8 mouse cellular contexts compared by ENCODE assay signal in the genomic region with DNA sequence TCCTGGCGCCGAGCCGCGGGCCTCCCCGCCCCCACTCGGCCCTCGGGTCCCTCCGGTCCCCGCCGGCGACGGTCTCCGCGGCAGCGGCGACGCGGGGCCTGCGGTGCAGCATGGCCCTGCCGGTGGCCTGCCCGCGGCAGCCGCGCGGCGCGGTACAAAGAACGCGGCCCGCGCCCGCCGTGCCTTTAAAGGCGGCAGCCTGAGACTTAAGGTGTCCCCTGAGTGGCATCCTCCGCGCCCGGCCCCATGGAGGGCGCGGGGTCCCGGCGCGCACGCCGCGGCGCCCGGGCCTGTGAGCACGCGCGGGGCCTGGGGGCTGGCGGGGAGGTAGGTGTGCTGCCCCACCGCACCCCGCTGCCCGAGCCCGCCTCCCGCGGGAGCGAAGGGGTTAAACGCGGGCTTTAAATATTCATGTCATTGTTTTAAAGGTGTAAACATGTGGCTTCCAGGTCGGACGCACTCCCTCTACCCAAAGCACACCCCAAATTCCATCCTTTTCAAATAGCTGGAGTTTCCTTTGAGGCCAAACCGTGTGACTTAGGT. TPM values are rescaled to one million over a fixed set of nuclear protein-coding genes. Genes with fewer than 3 reads are reported as not detected.
DNase-seq lines count a peak whose midpoint lies in the region; ATAC-seq and TF ChIP-seq lines count a peak whose summit lies in the region.

No protein-coding gene starts in this region.

- under 1% methylated on average over 60 of the region's 63 CpGs for WGBS in forebrain, embryonic 11.5 days

- H3K4me3 ChIP-seq in MEL (ENCODE audit: control insufficient read depth in 1 of 2, insufficient read depth in 1 of 2, low read depth in 2 of 2, low read length in 2 of 2), result peak overlapping the region; percentile 90 to 95
- H3K4me3 ChIP-seq in forebrain, embryonic 11.5 days (ENCODE audit: low read depth, low read length), result peak overlapping the region; percentile 93
- peak overlapping the region; percentile 78 for H3K4me3 ChIP-seq in layer of hippocampus, adult 2 months

- DNase-seq in MEL (ENCODE audit: low read depth, low spot score), result peak; percentile 68
- peak; percentile 50 for DNase-seq in brain, adult 2 months (ENCODE audit: low read depth, low spot score)
- DNase-seq in forebrain, embryonic 11.5 days (ENCODE audit: low spot score), result peak; percentile 87
- DNase-seq in heart, postnatal 36 days, result peak; percentile 64 to 87
- DNase-seq in layer of hippocampus, adult 2 months (ENCODE audit: low spot score in 2 of 2), result peak; percentile 39 to 41
- peak; percentile 76 for DNase-seq in lung, postnatal 10 days
- peak; percentile 64 to 74 for DNase-seq in right cerebral cortex, adult 2 months (ENCODE audit: low spot score in 2 of 2)
- DNase-seq in urinary bladder, postnatal 36 days (ENCODE audit: low spot score in 2 of 2), result peak; percentile 54 to 73

- peaks cover 3 to 10% of the 10 kb centered on the region in 2 experiments; a peak in 3 of 4 replicates for H3K4me1 ChIP-seq in MEL (ENCODE audit: control insufficient read depth in 1 of 2, insufficient read depth in 2 of 2, low read length in 2 of 2)
- peaks cover 3% of the 10 kb centered on the region; the same call in 1 of the 2 replicates for H3K4me1 ChIP-seq in forebrain, embryonic 11.5 days (replicated peaks; ENCODE audit: control insufficient read depth, insufficient read depth, low read length)

- ATAC-seq in forebrain, embryonic 11.5 days (replicated peaks; ENCODE audit: low FRiP score), result peak; percentile 77

- no peak; a peak in 1 of 4 replicates for TF ChIP-seq EP300 in MEL (IDR thresholded peaks at IDR 0.05; ENCODE audit: low read depth in 1 of 2, low read length in 2 of 2)

- H3K27ac ChIP-seq in MEL (ENCODE audit: control insufficient read depth, low read depth, low read length), result peak overlapping the region; percentile 70
- peak overlapping the region; percentile 100 for H3K27ac ChIP-seq in forebrain, embryonic 11.5 days (ENCODE audit: low read depth, low read length)
- H3K27ac ChIP-seq in layer of hippocampus, adult 2 months, result peak overlapping the region; percentile 98

- intact Hi-C loops in heart, postnatal 36 days (cut with DNase I), result loop anchor here (2.0 to 5.0 kb wide), 2 partner anchors 34 to 165 kb away; a partner anchor contains a TSS

- H3K79me2 ChIP-seq in MEL (ENCODE audit: control insufficient read depth, insufficient read depth, low read length, poor library complexity), result peaks cover 34% of the 10 kb centered on the region

- TF ChIP-seq POLR2A in MEL (IDR thresholded peaks at IDR 0.05; ENCODE audit: control insufficient read depth in 1 of 2, insufficient read depth in 1 of 2, low read depth in 1 of 2, low read length in 2 of 2, poor library complexity in 1 of 2), result no peak; a peak in 1 of 4 replicates

- H3K27me3 ChIP-seq in MEL (ENCODE audit: control insufficient read depth in 1 of 2, insufficient read depth in 2 of 2, low read length in 2 of 2), result no peaks in the 10 kb centered on the region
- no peaks in the 10 kb centered on the region for H3K27me3 ChIP-seq in forebrain, embryonic 11.5 days (ENCODE audit: control insufficient read depth, insufficient read depth, low read length)

- peak overlapping the region; percentile 96 for H3K9ac ChIP-seq in MEL (ENCODE audit: control insufficient read depth, low read depth, low read length, poor library complexity, severe bottlenecking)
- H3K9ac ChIP-seq in forebrain, embryonic 11.5 days (ENCODE audit: low read length), result peak overlapping the region; percentile 99

- TF ChIP-seq RAD21 in MEL (IDR thresholded peaks at IDR 0.05; ENCODE audit: low read depth, low read length), result no peak

- peaks cover 4 to 11% of the 10 kb centered on the region in 2 experiments for H3K36me3 ChIP-seq in MEL (ENCODE audit: control insufficient read depth in 1 of 2, insufficient read depth in 2 of 2, low read length in 2 of 2)
- peaks cover 2% of the 10 kb centered on the region; the same call in 1 of the 2 replicates for H3K36me3 ChIP-seq in forebrain, embryonic 11.5 days (ENCODE audit: control insufficient read depth, insufficient read depth, low read length)

- no peaks in the 10 kb centered on the region for H3K9me3 ChIP-seq in MEL (replicated peaks; ENCODE audit: insufficient read depth, low read length)
- no peaks in the 10 kb centered on the region for H3K9me3 ChIP-seq in forebrain, embryonic 11.5 days (ENCODE audit: control insufficient read depth, low read length)

- TF ChIP-seq CTCF in MEL (IDR thresholded peaks at IDR 0.05 in 2 of 3, conservative IDR thresholded peaks at IDR 0.05 in 1 of 3; ENCODE audit: control insufficient read depth in 1 of 3, insufficient read depth in 1 of 3, low read depth in 2 of 3, low read length in 3 of 3, poor library complexity in 1 of 3, severe bottlenecking in 1 of 3), result no peak
- no peak for TF ChIP-seq CTCF in layer of hippocampus, adult 2 months (conservative IDR thresholded peaks at IDR 0.05)

- H3K4me2 ChIP-seq in forebrain, embryonic 11.5 days (ENCODE audit: low read depth, low read length, severe bottlenecking), result peak overlapping the region; percentile 81

TF ChIP-seq in MEL, 35 proteins besides CTCF, POLR2A, EP300 and RAD21:
- TF ChIP-seq NELFE (IDR thresholded peaks at IDR 0.05; ENCODE audit: low read depth, low read length) (0 out of 2 replicates have a peak, but pooled peaks have one; percentile 44), HCFC1 (IDR thresholded peaks at IDR 0.05; ENCODE audit: low read depth, low read length) (peak; percentile 45; the same call in 1 of the 2 replicates), RCOR1 (IDR thresholded peaks at IDR 0.05; ENCODE audit: low read depth, low read length) (no peak), JUND (IDR thresholded peaks at IDR 0.05; ENCODE audit: low read depth, low read length) (no peak), MYC (IDR thresholded peaks at IDR 0.05; ENCODE audit: low read depth, low read length) (0 out of 2 replicates have a peak, but pooled peaks have one; percentile 43), SIN3A (IDR thresholded peaks at IDR 0.05; ENCODE audit: low read length) (peak; percentile 97), ZKSCAN1 (IDR thresholded peaks at IDR 0.05; ENCODE audit: low read depth, low read length) (no peak), MAX (IDR thresholded peaks at IDR 0.05; ENCODE audit: low read length) (peak; percentile 84; the same call in 1 of the 2 replicates), MXI1 (IDR thresholded peaks at IDR 0.05; ENCODE audit: low read depth, low read length) (peak; percentile 94)

RNA-seq across cellular contexts. Expression of a gene that starts 1.0 kb away (rescaled TPM):
- total RNA-seq in MEL (2012; rRNA removed), result 36.9 and 37.1 TPM in 2 replicates
- 10 to 100 TPM in 1 of 2 experiments, not detected in 1; 40.4 TPM for polyA plus RNA-seq in MEL (2012; ENCODE audit: insufficient read depth in 1 of 2, insufficient read length in 2 of 2, low read depth in 1 of 2, low replicate concordance in 2 of 2, missing spikeins in 1 of 2)
- polyA plus RNA-seq in forebrain, embryonic 11.5 days (2014; fragmentation: Nextera tagmentation; extraction: Ambion mirVana), result 146 and 147 TPM in 2 replicates
- total RNA-seq in heart, postnatal 36 days (2021), result 10 to 100 TPM; 13.7 to 16.1 TPM
- total RNA-seq in layer of hippocampus, adult 2 months (2021), result 10 to 100 TPM; 19.7 to 21.5 TPM

RNA-seq across cellular contexts. Expression of a gene that starts 36.5 kb away (rescaled TPM):
- total RNA-seq in MEL (2012; rRNA removed), result not detected in 2 replicates
- polyA plus RNA-seq in MEL (2012; ENCODE audit: insufficient read depth in 1 of 2, insufficient read length in 2 of 2, low read depth in 1 of 2, low replicate concordance in 2 of 2, missing spikeins in 1 of 2), result not detected
- 44.7 and 48.9 TPM in 2 replicates for polyA plus RNA-seq in forebrain, embryonic 11.5 days (2014; fragmentation: Nextera tagmentation; extraction: Ambion mirVana)
- 100 to 1,000 TPM; 763 to 822 TPM for total RNA-seq in heart, postnatal 36 days (2021)
- total RNA-seq in layer of hippocampus, adult 2 months (2021), result 10 to 100 TPM; 90.9 to 91.1 TPM

Comparison
In these comparisons a context has a peak if more than half of its experiments do, and no peak if none do; other contexts are left out.
1. Peak in every context shown above with its lines: DNase-seq, ATAC-seq, H3K4me3 ChIP-seq and H3K27ac ChIP-seq.
2. RNA of a gene that starts 36.5 kb away (total RNA-seq): 763 to 822 TPM in heart, postnatal 36 days and 90.9 to 91.1 TPM in layer of hippocampus, adult 2 months; not detected in MEL; every median in the first group is over 10 times any median in the second.